Mouse (Mus musculus): ENCODE data around the gene Gpr12.
"Not testable (repeated sequence)": the region's sequence is repeated elsewhere in the genome, so short reads cannot be mapped to it uniquely, and the experiment has no call there.

Gpr12 gene

GRCm38 (mm10) chr5:146584478-146585306, at the start of gene Gpr12:
TSS of gene Gpr12 (minus strand) at chr5:146585239.
- DNase-seq (ENCODE audit: low spot score) = no peak

GRCm38 (mm10) chr5:146631602-146632001, 46.6 kb upstream of the Gpr12 start:
- DNase-seq (ENCODE audit: low spot score) = no peak

GRCm38 (mm10) chr5:146630961-146631360, 45.9 kb upstream of the Gpr12 start:
- no peak for DNase-seq (ENCODE audit: low spot score)

- DNase-seq (ENCODE audit: low spot score) = peak; percentile 42
Measured at GRCm38 (mm10) chr5:146629636-146630035, 44.6 kb upstream of the Gpr12 start.

DNA sequence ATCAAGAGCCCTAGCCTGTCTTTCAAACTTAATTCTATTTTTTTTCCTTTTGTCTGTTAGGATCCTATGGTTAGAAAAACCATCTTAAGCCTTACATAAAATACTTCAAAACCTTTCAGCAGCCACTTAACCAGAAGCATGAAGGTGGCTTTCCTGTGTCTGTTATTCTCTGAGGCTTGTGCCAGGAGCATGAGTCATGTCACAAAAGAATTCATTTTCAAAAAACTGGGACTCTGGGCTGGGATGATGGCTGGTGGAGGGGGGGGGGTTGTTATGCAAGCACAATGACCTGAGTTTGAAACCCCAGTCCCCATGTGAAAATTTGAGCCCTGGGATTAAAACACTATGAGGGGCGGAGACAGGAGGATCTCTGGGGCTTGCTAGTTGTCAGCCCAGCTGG, 43.8 kb upstream of the Gpr12 start:
- DNase-seq (ENCODE audit: low spot score) = no peak

DNA sequence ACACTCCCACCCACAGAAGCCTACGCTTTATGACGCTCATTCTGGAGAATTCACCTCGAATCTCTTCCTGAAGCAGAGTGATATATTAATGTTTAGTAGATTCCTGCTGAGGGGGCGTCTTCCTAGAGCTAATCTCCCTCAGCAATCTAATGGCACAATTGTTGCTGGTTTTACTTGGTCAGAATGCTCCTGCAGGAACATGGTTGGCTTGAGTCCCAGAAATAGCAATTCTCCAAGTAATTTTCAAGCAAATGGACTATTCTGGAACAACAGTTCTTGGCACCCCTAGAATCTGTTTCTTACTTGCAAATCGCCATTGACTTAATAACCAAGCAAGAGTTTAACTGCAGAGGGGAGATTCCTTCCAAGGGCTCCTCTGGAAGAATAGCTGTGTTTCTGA, 42.9 kb upstream of the Gpr12 start:
- DNase-seq (ENCODE audit: low spot score) = no peak

GRCm38 (mm10) chr5:146625635-146626311, 40.7 kb upstream of the Gpr12 start:
- DNase-seq (ENCODE audit: low spot score) = no peak

DNA sequence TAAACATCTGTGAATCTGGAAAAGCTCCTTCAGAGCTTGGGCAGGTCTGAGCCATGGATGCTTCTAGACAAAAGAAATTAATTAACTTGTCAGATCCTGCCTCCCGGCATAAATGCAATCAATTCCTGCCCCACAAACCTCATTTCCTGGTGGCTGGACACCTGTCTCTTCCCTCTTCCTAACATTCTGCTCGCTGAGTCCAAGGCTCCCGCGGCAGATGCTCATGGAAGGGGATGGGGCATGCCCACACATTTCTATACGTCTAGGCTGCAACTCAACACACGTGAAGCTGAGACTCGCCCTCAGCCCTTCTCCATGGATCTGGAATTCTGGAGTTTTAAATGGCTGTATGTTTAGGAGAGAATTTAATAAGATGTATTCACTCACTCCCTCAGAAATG, 26.8 kb upstream of the Gpr12 start:
- DNase-seq (ENCODE audit: low spot score) = no peak

GRCm38 (mm10) chr5:146611009-146611408, 26.0 kb upstream of the Gpr12 start:
- no peak for DNase-seq (ENCODE audit: low spot score)

GRCm38 (mm10) chr5:146609646-146610045, 24.6 kb upstream of the Gpr12 start:
- DNase-seq (ENCODE audit: low spot score) = no peak

- DNase-seq (ENCODE audit: low spot score) = no peak
Measured at GRCm38 (mm10) chr5:146607816-146608215, 22.8 kb upstream of the Gpr12 start.

DNA sequence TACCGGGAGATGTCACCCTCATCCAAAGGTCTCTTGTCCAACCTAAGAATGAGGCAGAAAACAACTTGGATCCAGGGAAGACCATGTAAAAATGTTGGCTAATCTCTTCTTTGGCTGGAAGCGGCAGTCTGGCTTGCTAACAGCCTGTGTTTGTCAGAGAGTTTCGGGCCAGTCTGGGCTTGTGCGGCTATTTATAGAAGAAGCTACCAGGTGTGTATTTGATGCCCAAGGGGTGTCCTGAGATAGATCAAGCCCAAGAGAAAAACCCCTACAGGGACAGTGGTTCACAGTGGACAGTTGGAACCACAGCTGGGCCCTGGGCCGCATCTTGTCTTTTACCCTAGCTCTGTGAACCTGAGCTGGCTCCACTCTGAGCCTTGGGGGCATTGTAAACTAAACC, 21.9 kb upstream of the Gpr12 start:
- DNase-seq (ENCODE audit: low spot score) = no peak

DNA sequence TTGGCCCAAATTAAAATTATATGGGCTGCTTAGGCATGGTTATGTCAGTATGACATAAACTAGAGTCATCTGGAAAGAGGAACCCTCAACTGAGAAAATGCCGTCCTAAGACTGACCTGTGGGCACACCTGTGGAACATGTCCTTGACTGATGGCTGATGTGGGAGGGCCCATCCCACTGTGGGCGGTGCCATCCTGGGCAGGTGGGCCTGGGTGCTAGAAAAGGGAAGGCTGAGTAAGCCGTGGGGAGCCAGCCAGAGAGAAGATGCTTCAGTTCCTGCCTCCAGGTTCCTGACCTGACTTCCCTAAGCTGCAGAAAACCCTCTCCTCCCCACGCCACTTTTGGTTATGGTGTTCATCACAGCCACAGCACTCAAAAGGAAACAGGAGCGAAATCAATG, 21.2 kb upstream of the Gpr12 start:
- no peak for DNase-seq (ENCODE audit: low spot score)

DNA sequence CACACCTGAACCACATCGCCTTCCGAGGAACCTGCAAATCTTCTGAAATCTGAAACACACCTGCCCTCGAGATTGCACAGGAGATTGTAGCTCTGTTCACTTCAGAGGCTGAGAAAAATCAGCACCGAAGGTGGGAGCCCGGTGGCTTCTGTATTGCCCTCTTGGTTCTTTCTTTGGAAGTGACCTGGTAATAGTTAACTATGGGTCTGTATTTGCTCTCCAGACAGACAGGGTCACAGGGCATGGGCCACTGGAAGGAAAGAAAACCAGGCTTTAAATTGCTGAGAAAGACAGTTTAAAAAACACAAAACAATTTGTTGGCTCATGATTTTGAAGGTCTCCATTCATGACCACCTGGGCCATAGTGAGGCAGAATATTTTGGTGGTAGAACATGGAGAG, 14.9 kb upstream of the Gpr12 start:
- no peak for DNase-seq (ENCODE audit: low spot score)

- not testable (repeated sequence) for DNase-seq (ENCODE audit: low spot score)
Measured at GRCm38 (mm10) chr5:146599216-146599615, 14.2 kb upstream of the Gpr12 start.

DNA sequence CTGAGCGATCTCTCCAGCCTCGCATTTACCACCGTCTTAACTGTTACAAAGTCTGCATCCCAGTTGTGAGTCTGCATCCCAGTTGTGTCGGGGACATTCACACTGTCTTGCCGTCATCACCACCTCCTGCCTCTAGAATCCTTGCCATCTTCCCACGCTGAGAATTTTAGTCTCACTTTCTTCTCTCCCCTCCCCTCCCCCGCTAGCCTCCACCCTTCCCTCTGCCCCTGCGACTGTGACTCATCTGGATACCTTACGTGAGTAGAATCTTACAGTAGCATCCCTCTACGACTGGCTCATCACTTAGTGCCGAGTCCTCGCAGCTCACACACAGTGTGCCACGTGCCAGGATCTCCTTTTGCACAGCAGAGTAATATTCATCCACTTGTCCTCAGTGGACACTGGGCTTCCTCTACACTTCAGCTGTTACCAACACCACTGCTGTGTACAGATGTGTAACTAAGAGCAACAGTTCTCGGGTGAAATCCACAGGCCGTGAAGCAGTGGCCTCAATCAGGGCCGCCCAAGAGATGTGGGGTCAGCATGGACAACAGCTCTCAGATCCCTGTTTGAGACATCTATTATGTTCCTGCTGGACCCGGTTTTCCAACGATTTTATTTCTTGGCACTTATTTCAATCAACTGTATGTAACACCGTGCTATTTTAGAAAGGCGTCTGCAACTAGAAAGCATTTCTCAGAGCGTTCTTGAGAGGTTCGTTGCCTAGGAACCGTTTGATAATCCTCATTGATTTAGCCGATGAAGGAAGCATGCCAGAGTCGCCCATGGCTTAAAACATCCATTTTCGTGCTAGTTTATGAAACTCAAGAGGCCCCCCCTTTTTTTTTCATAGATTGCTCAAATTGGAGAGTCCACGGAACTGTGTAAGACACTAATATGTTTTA, 13.4 kb upstream of the Gpr12 start:
- no peak for DNase-seq (ENCODE audit: low spot score)

- no peak for DNase-seq (ENCODE audit: low spot score)
Measured at GRCm38 (mm10) chr5:146597503-146597874, 12.4 kb upstream of the Gpr12 start.

DNA sequence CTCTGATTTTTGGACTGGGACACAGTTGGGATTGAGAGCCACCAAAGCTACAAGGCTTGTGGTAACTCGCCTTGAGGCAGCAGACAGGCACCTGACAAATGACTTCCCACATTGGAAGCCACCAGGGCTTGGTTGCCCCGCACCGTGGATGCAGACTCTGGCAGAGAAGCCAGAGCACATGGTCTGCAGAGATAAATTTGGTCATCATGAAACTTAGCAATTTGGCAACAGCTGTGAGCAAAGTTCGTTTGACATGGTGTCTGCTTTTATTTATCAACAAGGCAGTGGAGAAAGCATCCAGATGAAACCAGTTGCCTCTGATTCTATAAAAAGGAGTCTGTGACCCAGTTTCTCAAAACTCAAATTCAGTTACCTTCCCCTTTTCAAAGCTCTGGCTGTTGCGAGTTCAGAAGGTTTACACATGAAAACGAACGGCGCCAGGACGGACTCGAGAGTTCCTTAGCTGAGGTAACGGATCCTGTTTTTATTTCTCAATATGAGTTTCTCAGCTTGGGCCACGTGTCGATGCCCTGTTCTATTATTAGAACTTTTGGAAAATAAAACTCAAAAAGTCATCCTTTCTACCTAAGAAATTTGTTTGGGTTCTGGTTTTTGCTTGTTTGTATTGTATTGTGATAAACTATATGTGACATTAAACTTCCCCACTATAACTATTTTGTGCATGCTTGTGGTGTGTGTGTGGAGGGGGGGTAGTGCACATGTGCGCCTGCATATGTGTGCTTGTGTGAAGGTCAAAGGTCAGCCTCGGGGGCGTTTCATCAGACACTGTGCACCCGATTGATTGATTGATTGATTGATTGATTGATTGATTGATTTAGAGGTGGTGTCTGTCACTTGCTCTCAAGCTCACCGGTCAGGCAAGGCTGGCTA, 11.8 kb upstream of the Gpr12 start:
- DNase-seq (ENCODE audit: low spot score) = no peak

DNA sequence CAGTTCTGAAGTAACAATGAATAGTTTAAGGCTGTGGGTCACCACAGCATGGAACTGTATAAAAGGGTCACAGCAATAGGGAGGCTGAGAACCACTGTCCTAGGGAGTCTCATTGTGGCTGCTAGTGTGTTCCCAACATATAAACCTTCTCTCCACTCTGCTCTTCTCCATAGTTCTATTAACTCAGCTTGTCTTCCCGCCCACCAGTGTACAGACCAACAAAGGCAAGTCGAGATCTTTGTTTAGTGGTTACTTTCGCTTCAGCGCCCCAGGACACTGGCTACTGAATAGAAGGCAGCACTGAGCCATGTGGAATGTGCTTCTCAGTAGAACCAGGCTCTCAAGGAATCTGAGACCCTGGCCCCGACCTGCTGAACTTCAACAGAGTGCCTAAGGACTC, 7.5 kb upstream of the Gpr12 start:
- DNase-seq (ENCODE audit: low spot score) = no peak

DNA sequence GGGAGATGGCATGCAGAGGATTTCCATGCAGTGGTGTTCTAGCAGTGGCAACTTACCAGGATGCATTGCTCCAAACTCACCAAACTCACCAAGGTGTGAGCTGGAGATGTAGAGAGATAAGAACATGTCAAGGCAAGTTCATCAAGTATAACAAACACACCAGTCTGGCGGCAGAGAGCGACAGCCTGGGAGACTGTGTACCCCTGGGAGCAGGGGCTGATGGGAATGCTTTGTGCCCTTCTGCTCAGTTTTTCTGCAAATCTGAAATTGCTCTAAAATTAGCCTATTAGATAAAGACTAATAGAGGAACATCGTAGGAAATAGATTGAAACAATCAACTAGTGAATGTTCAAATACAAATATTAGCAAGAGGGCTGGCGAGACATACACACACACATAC, 6.6 kb upstream of the Gpr12 start:
- no peak for DNase-seq (ENCODE audit: low spot score)

DNA sequence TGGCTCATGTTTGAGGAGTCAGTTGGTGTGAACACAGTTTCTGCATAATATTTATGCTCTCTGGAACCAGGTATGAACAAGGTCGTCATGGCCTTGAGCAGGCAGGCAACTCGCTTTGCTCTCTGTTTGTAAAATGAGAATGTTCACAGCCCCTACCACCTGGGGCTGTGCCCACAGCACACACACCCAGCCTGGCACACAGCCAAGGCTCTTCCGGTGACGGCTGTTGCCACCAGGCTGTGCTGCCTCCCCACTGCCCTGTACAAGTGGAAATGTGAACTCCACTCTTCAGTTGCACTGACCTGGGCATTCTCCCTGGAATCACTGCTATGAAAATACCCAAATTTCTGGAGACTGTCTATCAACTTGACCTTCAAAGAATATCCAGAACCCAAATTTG, 5.9 kb upstream of the Gpr12 start:
- DNase-seq (ENCODE audit: low spot score) = no peak
